Mouse (Mus musculus): ENCODE data around the gene Smim17.
"Not testable (repeated sequence)": the region's sequence is repeated elsewhere in the genome, so short reads cannot be mapped to it uniquely, and the experiment has no call there.

The Smim17 gene

DNA sequence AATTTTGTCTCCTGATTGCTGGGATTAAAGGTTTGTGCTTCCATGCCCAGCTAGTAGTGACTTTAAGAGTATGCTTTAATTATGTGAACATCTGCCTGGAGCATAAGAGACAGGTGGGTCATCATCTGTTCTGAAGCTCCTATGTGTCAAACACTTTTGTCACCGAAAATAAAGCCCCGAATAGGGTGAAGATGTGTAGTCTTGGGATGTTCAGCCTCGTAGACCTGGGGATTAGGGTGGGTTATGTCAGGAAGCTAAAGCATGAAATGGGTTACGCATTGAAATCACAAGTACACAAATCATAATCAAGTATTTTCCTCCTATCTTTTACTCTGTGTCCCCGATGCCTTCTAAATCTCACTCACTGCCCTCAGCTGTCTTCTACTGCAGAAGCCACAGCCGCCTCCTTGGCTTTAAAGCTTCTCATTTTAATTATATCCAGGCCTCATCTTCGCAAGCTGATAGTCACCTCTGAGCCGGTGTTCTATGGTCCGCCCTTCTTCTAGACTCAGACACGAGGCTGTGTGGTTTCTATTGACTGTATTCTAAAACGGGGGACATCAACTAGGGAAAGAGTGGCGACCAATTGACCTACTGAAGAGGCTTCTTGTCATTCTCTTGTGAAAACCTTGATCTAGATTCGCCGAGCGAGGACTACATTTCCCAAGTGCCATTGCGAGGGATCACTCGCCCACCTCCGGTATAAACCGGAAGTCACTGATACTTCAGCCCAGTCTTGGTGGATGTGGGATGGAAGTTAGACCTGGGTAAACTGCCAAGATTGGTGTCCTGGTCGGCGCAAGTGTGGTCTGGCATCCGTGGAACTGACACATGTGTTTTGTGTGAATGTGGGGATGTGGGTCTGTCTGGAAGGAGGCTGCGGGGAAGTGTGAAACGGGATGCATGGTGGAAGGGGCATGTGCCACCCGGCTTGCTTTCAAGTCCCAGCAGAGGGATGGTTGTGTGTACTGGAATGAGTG, at the start of gene Smim17:
TSS of gene Smim17 (plus strand) at position 720 of the 980 bp plus-strand sequence.
- DNase-seq, result peak; percentile 72

DNA sequence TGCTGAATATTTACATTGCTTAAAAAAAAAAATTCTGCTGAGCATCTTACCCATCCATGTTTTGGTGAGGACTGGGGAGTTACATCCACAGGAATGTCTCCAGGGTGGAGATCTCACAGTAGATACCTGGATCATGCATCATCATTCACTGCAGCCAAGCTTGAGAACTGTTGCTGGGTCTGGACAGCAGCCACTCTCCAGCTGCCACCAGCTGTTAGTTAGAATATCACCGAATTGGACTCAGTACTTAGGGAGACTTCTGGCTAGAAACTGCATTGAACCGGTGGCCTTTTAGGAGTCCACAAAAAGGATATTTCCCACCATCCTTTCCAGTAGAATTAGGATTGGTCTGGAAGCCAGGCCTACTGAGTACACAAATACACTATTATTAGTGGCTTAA, 40.4 kb upstream of the Smim17 start:
- DNase-seq, result no peak

DNA sequence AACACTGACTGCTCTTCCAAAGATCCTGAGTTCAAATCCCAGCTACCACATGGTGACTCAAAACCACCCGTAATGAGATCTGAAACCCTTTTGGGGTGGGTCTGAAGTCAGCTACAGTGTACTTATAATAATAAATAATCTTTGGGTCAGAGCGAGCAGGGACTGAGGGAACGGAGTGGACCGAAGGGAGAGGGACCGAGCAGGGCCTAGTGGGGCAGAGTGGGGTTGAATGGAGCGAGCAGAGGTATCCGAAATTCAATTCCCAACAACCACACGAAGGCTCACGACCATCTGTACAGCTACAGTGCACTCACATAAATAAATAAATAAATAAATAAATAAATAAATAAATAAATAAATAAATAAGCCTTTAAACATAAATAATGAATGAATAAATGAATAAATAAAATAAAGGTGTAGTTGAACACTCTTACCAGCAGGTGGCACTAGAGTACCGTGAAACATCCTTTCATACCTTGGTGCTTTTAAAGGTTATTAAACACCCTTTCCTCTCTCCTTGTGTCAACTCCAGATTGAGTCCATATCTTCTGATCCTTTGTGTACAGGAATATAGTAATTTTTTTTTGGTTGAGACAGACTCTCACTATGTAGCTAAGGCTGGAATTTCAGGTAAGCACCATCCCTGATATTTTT, 39.5 kb upstream of the Smim17 start:
- DNase-seq, result no peak

DNA sequence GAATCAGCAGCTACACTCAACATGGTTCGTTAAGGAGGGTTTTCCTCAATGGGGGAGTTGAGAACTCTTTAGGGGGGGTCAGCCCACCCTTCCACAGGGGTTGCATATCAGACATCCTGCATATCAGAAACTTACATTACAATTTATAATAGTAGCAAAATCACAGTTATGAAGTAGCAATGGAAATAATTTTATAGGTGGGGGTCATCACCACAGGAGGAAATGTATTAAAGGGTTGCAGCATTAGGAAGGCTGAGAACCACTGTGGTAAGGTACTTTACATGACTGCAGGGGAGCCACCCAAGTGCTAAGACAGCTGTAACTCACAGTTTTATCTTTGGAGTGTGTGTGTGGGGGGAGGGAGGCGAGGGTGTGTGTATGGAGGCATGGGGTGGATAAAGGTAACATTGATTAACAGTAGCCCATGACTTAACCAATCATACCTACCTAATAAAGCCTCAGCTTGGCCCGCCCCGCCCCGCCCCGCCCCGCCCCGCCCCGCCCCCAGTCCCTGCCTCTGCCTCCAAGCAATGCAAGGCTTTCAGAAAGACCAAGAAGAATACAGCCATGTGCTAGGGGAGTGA, 37.9 kb upstream of the Smim17 start:
- no peak for DNase-seq

DNA sequence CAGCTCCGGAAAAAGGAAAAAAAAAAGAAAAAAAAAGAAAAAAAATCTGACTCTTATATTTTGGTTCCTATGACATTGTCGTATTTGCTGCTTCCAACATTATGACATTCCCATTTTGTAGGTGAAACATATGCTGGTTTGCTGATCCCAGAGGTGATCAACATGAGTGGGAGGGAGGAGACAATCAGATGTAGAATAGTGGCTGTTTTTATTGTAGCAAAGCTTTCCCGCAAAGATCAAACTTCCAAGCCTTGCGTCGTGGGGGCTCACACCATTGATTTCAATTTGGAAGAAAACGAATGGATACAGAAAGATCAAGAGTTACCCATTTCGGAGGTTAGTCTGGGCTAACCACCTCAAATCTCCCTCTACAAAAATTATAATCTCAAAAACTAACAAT, 36.8 kb upstream of the Smim17 start:
- no peak for DNase-seq

DNA sequence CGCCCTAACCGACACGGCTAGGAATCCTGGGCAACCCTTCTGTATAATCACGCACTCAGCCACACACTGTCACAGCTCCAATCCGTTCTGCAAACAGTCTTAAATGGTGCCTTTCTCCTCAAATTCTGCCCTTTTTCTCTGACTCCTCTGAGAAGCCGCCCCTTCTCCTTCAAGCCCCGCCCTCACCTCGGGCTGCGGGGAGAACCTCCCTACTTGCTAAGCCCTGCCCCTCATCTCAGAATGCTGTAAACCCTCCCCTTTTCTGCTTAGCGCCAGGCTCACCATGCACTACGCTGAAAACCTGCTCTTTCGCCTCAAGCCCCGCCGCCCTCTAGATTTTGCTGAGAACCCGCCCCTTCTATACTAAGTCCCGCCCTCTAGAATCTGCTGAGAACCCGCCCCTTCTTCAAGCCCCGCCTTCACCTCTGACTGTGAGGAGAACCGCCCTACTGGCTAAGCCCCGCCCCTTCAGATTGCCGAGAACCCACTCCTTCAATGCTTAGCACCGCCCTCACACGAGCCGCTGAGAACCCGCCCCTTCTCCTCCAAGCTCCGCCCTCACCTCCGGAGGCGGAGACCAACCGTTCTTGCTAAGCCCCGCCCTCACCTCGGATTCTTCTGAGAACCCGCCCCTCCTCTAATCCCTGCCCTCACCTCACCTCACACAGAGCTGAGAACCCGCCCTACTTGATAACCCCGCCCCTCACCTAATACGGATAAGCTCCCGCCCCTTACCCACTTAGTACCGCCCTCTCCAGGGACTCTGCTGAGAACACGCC, 36.1 kb upstream of the Smim17 start:
- DNase-seq, result peak; percentile 97

DNA sequence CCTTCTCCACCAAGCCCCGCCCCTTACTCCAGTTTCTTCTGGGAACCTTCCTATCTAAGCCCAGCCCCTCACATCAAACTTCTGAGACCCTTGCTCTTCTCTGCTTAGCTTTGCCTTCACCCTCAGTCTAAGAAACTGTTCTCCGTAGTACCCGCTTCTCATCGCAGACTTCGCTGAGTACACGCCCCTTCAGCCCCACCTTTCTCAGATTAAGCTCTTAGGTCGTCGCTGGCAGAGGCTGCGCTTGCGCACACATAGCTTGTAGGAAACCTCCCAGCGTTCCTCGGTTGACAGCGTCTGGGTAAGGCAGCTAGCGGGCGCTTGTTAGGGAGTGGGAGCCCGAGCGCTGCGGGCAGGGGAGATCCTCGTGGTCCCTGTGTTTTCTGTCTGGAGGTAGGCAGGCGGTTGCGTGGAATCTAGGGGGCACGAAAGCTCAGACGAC, 35.4 kb upstream of the Smim17 start, which contains the start of gene Zfp78:
TSS of gene Zfp78 (plus strand) at position 234 of the 442 bp plus-strand sequence.
- DNase-seq, result peak; percentile 87

DNA sequence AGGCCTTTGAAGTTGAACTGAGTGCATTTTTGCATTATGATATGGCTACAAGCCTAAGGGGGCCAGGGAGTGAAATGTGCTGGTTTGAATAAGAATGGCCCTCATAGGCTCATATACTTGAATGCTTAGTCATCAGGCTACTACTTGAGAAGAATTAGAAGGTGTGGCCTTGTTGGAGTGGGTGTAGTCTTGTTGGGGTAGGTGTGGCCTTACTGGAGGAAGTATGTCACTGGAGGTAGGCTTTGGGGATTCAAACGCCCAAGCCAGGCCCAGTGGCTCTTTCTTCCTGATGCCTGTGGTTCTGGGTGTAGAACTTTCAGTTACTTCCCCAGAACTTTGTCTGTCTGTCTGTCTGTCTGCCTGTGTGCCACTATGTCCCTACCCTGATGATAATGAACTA, 33.8 kb upstream of the Smim17 start:
- no peak for DNase-seq

DNA sequence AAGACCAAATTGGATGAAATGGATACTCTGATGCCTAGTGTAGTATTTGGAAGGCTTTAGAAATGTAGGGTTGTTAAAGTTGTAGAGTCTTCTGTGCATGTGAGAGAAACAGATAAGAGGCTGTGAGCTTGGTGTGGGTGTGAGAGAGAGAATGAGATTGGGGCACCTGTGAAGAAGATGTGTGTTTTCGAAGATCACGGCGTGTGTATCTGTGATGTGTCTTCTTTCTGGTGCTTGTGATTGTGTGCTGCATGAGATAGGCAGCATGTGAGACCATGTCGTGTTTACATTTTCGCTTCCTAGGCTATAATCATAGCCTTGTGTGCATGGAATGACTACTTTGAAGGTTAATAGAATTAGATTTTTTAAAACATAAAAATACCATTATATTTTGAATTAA, 31.3 kb upstream of the Smim17 start:
- DNase-seq, result no peak

DNA sequence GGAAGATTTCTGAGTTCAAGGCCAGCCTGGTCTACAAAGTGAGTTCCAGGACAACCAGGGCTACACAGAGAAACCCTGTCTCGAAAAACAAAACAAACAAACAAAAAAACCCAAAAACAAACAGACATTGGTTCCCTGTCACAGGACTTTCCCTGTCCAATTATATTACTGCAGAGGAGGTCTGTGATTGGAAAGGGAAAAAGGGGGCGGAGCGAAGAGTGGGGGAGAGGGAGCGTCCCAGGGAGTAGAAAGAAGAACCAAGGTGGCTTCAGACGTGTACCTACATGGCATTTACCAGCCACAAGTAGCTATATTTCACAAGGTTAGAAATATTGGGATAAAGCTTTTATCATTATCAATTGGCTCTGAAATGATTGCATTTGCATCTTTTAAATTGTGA, 30.4 kb upstream of the Smim17 start:
- DNase-seq, result not testable (repeated sequence)

DNA sequence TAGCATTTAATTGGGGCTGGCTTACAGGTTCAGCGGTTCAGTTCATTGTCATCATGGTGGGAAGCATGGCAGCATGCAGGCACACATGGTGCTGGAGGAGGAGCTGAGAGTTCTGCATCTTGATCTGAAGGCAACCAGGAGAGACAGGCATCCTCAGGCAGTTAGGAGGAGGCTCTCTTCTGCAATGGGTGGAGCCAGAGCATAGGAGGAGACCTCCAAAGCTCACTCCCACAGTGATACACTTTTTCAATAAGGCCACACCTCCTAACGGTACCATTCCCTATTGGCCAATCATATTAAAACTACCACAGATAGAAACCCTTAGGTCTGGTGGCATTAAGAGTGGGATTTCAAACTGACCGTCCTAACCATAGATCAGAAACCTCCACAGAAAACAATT, 29.1 kb upstream of the Smim17 start:
- DNase-seq, result no peak

DNA sequence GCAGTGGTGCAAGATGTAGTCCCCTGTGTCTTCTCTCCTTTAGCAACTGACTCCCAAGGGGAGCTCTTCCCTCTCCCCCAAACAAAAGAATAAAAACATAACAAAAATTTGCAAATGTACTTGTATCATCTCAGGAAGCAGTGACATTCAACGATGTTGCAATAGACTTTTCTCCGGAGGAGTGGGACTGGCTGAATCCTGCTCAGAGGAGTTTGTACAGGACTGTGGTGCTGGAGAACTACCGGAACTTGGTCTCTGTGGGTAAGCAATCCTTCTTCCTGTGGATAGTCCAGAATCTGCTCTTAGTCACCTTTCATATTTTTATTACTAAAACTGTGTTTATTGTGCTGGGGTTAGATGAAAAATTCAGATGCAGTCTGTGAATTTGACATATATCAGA, 25.5 kb upstream of the Smim17 start:
- DNase-seq, result no peak

DNA sequence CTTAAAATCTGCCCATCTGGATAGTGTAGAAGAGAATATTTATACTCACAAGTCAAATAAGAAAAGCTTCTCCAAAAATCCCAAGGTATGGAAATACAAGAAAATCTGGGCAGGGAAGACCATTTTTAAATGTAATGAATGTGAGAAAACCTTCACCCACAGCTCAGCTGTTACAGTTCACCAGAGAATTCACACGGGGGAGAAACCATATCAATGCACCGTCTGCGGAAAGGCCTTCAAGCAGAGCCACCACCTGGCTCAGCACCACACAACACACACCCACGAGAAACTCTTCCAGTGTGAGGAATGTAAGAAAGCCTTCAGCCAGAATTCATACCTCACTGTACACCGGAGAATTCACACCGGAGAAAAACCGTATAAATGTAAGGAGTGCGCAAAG, 20.1 kb upstream of the Smim17 start:
- DNase-seq, result peak; percentile 58

DNA sequence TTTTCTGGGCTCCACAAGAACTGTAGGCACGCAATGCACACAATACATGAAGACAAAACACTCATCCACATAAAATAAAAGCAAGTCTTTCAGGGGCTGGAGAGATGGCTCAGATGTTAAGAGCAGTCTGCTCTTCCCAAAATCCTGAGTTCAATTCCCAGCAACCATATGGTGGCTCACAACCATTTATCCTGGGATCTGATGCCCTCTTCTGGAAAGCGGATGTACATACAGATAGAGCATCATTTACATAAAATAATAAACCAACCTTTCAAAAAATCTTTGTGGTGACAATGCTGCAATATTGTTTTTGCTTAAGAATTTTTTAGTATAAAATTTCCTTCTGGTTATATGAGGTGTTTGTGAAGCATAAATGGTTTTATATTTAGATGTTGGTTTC, 17.1 kb upstream of the Smim17 start:
- DNase-seq, result no peak

DNA sequence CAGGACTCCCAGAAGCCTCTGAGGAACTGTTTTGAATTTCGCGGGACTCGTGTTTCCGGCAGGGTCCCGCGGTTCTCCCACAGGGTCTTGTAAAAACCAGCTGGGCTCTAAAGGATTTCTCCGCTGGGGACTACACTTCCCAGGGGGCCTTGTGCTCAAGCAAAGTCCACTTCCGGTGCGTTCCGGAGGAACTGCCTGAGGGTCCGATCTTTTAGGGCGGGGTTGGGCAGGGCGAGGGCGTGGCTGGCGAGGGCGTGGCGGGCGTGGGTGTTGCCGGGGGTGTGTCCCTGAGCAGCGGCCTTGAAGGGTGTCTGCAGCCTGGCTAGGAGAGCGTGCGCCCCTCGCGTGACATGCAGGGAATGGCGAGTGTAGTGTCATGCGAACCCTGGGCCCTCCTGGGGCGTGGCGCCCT, 15.5 kb upstream of the Smim17 start, which contains the start of gene Zfp28:
TSS of gene Zfp28 (plus strand) at position 252 of the 412 bp plus-strand sequence.
- peak; percentile 86 for DNase-seq

DNA sequence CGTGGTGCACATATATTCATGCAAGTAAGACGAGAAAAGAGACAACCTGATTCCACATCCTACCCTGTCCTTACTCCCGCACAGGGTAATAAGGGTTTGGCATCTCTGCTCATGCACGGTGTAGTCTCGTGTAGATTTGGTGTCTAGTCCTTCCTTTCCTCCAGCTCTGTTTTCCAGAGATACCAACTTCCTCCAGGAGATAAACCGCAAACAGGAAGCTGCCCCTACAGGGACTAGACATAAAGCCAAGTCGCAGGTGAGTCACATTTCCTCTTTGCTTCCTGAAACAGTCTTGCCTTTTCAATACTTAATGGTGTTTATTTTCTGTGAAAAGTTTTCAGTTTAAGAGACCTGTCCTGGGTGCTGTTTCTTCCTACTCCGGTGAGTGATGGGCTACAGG, 14.5 kb upstream of the Smim17 start:
- DNase-seq, result no peak

DNA sequence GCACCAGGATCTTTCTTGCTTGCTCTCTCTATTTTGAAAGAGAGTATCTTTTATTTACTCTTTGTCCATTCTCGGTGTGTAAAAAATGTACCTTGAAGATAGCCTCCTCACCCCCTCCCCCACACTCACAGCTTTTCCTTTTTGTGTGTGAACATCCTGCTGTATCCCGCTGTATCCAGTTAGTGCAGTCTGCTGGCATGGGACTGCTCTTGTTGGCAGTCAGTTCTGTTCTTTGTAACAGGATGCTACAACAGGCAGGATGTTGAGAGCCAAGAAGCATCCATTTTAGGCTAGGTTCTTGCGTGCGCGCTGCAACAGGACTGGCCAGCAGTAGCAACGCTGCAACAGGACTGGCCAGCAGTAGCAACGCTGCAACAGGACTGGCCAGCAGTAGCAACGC, 11.5 kb upstream of the Smim17 start:
- DNase-seq, result no peak

DNA sequence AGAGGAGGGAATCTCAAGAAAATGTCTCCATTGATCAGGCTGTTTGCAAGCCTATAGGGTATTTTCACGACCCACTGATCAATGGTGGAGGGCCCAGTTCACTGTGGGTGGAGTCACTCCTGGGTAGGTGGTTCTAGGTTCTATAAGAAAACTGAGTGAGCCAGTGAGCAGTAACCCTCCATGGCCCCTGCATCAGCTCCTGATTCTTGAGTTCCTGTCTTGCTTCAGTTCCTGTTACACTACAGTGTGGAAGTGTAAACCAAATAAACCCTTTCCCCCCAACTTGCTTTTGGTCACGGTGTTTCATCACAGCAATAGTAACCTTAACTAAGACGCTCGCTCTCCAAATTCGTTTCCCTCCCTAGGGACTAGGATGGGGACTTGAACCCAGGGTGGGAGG, 9.5 kb upstream of the Smim17 start:
- no peak for DNase-seq

DNA sequence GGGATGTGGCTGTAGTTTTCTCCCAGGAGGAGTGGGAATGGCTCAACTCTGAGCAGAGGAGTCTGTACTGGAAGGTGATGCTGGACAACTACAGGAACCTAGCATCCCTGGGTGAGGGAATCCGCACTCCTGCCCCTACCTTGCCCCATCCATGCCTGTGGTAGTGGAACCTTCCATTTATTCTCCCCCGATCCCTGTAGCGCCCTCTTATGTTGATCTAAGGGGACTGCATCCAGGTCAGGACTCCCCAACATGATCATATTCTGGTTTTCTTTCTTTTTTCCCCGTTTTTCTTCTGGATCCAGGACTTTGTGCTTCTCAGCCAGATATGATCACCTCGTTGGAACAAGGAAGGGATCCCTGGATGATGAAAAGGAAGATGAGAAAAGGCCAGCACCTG, 9.1 kb upstream of the Smim17 start:
- DNase-seq, result no peak

DNA sequence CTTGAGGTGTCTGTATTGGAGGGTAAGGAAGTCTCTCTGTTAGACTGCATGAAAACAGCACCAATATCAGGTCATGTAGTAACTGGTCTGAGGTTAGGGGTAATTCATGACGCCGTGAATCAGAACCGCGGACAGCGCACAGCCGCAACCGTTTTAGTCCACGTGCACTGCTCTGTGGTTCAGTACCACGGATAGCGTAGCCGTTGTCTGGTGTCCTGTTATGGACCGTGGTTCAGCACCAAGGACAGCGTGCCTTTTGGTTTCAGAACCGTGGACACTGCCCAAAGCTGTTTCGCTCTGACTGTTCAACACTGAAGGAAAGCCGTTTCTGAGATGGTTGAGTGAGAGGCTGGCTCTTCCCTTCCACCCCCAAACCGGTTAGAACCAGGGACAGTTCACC, 11.5 kb downstream of the Smim17 start, which contains the start of gene Gm20715:
TSS of gene Gm20715 (plus strand) at position 235 of the 400 bp plus-strand sequence.
- DNase-seq, result peak; percentile 58

DNA sequence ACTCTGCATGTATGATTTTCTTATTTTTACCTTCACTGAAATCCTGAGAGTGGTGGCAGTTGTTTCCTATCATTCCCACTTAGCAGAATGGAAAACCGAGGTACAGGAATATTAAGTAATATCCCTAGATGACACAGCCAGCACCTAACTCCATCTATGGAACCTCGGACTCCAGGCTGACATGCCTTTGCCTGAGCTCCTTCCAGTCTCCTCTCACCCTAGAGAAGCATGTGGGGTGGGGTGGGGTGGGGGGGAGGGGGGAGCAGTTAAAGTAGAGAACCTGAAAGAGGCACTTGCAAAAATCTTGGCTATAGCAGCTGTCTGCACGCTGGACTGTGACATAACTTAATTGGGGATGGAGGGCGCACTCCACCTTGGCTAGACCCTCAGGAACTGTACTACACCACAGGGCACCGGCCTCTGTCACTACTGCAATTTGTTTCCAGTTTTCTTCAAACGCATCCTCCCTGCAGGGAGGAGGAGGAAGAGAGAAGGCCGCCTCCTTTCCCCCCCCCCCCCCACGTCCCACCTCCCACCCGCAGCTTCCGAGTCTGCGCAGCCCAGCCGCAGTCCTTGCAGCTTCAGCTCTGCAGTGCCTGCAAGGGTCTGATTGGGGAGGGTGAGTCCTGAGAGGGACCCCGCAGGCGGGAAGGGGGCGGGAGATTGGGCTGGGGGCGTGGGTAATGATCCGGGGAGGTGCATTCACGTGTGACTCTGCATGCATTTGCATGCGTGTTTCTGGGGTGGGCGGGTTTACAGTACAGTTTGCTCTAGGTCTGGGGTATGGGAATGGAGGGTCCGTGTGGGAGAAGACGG, 16.3 kb downstream of the Smim17 start:
- peak; percentile 29 for DNase-seq

DNA sequence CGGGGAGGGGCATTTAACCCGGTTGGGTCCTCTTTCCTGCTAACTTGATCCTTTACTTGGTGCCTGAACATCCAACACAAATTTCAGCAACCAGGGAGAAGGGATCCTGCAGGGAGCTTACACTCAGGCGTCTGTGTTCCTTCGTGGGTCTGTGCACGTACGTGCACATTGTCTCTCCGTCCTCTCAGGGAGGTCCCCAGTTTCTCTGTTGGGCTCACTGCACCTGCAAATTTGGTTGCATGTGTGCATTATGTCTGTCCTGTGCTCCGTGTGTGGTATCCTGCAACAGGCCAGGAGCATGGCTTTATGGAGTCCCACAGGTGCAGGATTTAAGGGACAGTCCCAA, 16.9 kb downstream of the Smim17 start:
- DNase-seq, result no peak
